Comparison of ENCODE assay signal across 11 mouse cellular contexts in the genomic region with DNA sequence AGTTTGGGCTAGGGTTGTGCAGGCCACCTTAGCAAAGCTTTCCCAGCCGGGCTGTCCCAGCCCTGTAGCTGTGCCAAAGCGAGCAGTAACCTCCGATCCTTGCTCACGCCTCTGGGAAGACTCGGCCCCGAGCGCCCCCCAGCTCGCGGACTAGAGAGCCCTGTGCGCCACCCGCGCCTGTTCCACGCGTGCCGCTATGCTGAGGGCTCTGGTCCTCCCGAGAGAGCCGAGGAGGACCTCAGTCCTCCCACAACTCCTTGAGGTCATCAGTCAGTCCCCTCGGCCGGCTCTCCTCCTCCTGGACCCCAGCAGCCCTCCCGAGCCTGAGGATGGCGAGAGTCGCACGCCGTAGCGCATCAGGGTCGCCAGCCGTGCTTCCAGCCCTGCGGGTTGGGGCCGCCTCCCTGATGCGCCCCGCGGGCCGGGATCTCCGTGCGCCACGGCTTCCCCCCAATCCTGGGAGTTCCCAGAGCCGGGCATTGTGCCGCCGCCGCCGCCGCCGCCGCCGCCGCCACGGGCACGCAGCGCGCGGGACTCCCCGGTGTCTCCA. TPM values are rescaled to one million over a fixed set of nuclear protein-coding genes. Genes with fewer than 3 reads are reported as not detected.
DNase-seq lines count a peak whose midpoint lies in the region; ATAC-seq lines count a peak whose summit lies in the region.
"Had no signal": no experiment of that assay in that cellular context is flagged by ENCODE, and none has a peak within 500 bp of the region (broad histone marks: within the 10 kb centered on the region; RNA-seq: fewer than 3 reads in every experiment).

No protein-coding gene starts in this region.

- peaks cover 59% of the 10 kb centered on the region for H3K4me1 ChIP-seq in heart, embryonic 10.5 days
- peaks cover 32% of the 10 kb centered on the region for H3K4me1 ChIP-seq in embryonic facial prominence, embryonic 13.5 days
- peaks cover 35% of the 10 kb centered on the region for H3K4me1 ChIP-seq in limb, embryonic 13.5 days
- H3K4me1 ChIP-seq: liver, embryonic 15.5 days had no signal

- H3K9ac ChIP-seq in embryonic facial prominence, embryonic 13.5 days, result peak overlapping the region; percentile 67
- peak overlapping the region; percentile 62 for H3K9ac ChIP-seq in limb, embryonic 13.5 days
- H3K9ac ChIP-seq: liver, embryonic 15.5 days had no signal

- no peaks in the 10 kb centered on the region for H3K36me3 ChIP-seq in heart, embryonic 10.5 days
- no peaks in the 10 kb centered on the region for H3K36me3 ChIP-seq in embryonic facial prominence, embryonic 13.5 days
- H3K36me3 ChIP-seq in limb, embryonic 13.5 days, result no peaks in the 10 kb centered on the region
- H3K36me3 ChIP-seq: liver, embryonic 15.5 days had no signal

- no peaks in the 10 kb centered on the region for H3K9me3 ChIP-seq in heart, embryonic 10.5 days
- no peaks in the 10 kb centered on the region for H3K9me3 ChIP-seq in embryonic facial prominence, embryonic 13.5 days
- no peaks in the 10 kb centered on the region for H3K9me3 ChIP-seq in limb, embryonic 13.5 days
- H3K9me3 ChIP-seq: liver, embryonic 15.5 days had no signal

- peak overlapping the region; percentile 16 for H3K27ac ChIP-seq in heart, embryonic 10.5 days
- H3K27ac ChIP-seq in embryonic facial prominence, embryonic 13.5 days, result no peak overlapping the region
- H3K27ac ChIP-seq in limb, embryonic 13.5 days, result no peak overlapping the region
- H3K27ac ChIP-seq: liver, embryonic 15.5 days had no signal

- WGBS in heart, embryonic 10.5 days, result under 1% methylated on average over 52 of the region's 52 CpGs
- WGBS in embryonic facial prominence, embryonic 13.5 days, result under 1% methylated on average over 35 of the region's 52 CpGs
- WGBS in limb, embryonic 13.5 days, result under 1% methylated on average over 52 of the region's 52 CpGs

- H3K4me2 ChIP-seq in embryonic facial prominence, embryonic 13.5 days, result peak overlapping the region; percentile 99
- H3K4me2 ChIP-seq in limb, embryonic 13.5 days (replicated peaks), result peak overlapping the region; percentile 100
- H3K4me2 ChIP-seq: liver, embryonic 15.5 days had no signal

- H3K4me3 ChIP-seq in heart, embryonic 10.5 days, result peak overlapping the region; percentile 70
- peak overlapping the region; percentile 54 for H3K4me3 ChIP-seq in embryonic facial prominence, embryonic 13.5 days
- H3K4me3 ChIP-seq in limb, embryonic 13.5 days, result peak overlapping the region; percentile 58
- H3K4me3 ChIP-seq: liver, embryonic 15.5 days had no signal

- no peak for DNase-seq in heart, embryonic 10.5 days (ENCODE audit: low spot score)
- no peak for DNase-seq in heart, adult 11 months
- peak; percentile 12 for DNase-seq in CD4-positive helper T cell, adult 2 months (ENCODE audit: low read depth, low spot score)
- no peak for DNase-seq in adrenal gland, postnatal 25 days
- DNase-seq in kidney, postnatal 4 days, result no peak
- no peak for DNase-seq in urinary bladder, postnatal 10 days (ENCODE audit: low spot score)
- DNase-seq: B cell, adult 2 months had no signal

- H3K27me3 ChIP-seq in heart, embryonic 10.5 days (ENCODE audit: insufficient read depth, poor library complexity, severe bottlenecking), result peaks cover 78% of the 10 kb centered on the region
- H3K27me3 ChIP-seq in embryonic facial prominence, embryonic 13.5 days, result peaks cover 83% of the 10 kb centered on the region
- peaks cover 71% of the 10 kb centered on the region for H3K27me3 ChIP-seq in limb, embryonic 13.5 days

- no peak for ATAC-seq in embryonic facial prominence, embryonic 13.5 days (ENCODE audit: insufficient number of reproducible peaks, insufficient read depth, low FRiP score, low TSS enrichment, low read depth)
- ATAC-seq in limb, embryonic 13.5 days (ENCODE audit: low FRiP score, low read depth), result no peak

RNA-seq across cellular contexts. Expression of gene Rbfox3, which starts 2.9 kb away (rescaled TPM):
- polyA plus RNA-seq in heart, embryonic 10.5 days (2016; fragmentation: Nextera tagmentation; extraction: Ambion mirVana), result 0.14 and 0.60 TPM in 2 replicates
- polyA plus RNA-seq in embryonic facial prominence, embryonic 13.5 days (2015; fragmentation: Nextera tagmentation; extraction: Ambion mirVana), result 1.5 TPM in 2 replicates
- 0.93 and 1.2 TPM in 2 replicates for polyA plus RNA-seq in limb, embryonic 13.5 days (2015; fragmentation: Nextera tagmentation; extraction: Ambion mirVana)
- total RNA-seq in adrenal gland, postnatal 25 days (2021), result 6.2 and 7.2 TPM in 2 replicates
- total RNA-seq: common myeloid progenitor, adult 5-6 weeks had no signal
